Mouse (Mus musculus): ENCODE results near the gene Olfr1449.

DNA sequence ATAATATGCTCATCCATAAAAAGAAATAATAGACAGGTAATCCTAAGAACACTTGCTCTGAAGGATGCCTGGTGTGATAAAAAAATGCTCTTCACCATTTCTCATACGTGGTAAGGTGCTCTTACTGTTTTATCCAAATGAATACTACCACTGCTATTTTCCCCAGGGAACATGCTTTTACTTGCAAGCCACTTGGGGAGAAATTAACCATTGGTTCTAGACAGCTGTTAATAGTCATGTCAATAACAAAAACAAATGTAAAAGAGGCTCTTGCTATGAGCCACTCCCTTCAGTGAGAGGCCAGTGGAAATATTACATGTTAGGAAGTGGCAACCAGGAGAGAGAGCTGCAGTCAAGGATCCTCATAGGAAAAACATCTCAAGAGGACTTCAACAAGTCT lies 6.3 kb upstream of the Olfr1449 start, which contains the start of gene Olfr1448:
- TF ChIP-seq HCFC1 (IDR thresholded peaks at IDR 0.05; ENCODE audit: borderline replicate concordance, insufficient read depth, low read length) (no peak), ZNF384 (IDR thresholded peaks at IDR 0.05; ENCODE audit: low read depth, low read length) (no peak)
